Mouse (Mus musculus): ENCODE measurements at regions not wholly inside any gene's neighbourhood (a gene's known extent, or its start where the extent isn't known, plus 50 kb on each side); places are given as distances from the start of the nearest gene placed in this dataset.

DNA sequence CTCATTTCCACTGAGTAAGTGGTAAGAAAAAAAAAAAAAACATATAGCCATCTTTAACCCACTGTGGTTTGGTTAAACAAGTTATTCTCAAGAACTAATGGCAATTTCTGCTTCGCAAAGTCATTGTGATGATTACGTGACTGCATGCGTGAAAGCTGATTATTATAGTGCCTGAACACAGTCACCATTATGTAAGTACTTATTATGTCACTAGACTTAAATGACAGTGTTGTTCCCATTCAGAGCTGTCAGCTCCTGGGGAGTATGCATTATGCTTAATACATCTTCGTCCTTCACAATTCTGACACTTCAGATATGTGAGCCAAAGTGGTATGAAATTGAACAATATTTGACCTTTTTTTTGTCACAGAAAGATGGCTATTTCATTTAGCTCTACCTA lies 71.3 kb upstream of the Kcnd3 start:
- DNase-seq, result no peak

- DNase-seq, result peak; percentile 26
Observed at GRCm38 (mm10) chr3:105392611-105393514, 59.3 kb upstream of the Kcnd3 start.
